Mouse (Mus musculus) intestine, embryonic 14.5 days (tissue): Measurements from ENCODE around the gene Gm21854. TPM values are rescaled to one million over a fixed set of nuclear protein-coding genes. Genes with fewer than 3 reads are reported as not detected.
"Not testable (repeated sequence)": the region's sequence is repeated elsewhere in the genome, so short reads cannot be mapped to it uniquely, and the experiment has no call there.

ENCODE experiments used
- ATAC-seq: fragments of 200-750 bp; cut with Nextera tagmentation; replicated peaks from 2 replicates; pipeline ENCODE4 v1.8.0; 2017; ENCODE audit warnings: low read depth, moderate number of reproducible peaks, moderate TSS enrichment, moderate library complexity; ENCODE audit not compliant: low FRiP score, low TSS enrichment
- DNase-seq: peaks from one replicate; pipeline ENCODE4 v3.0.0-alpha.2; 2018; ENCODE audit warnings: low spot score
- H3K27ac ChIP-seq: fragments of 300-500 bp; sonication (generic); 2 replicates; pipeline ENCODE4 v1.5.1; 2014; ENCODE audit warnings: low read depth, mild to moderate bottlenecking, control low read depth
- H3K27me3 ChIP-seq: fragments of 300-500 bp; sonication (generic); replicated peaks from 2 replicates; pipeline ENCODE4 v1.6.1; 2014; ENCODE audit warnings: low read length, control low read depth; ENCODE audit not compliant: control insufficient read depth, insufficient read depth
- H3K36me3 ChIP-seq: fragments of 300-500 bp; sonication (generic); 2 replicates; pipeline ENCODE4 v1.6.1; 2014; ENCODE audit warnings: low read length, control low read depth; ENCODE audit not compliant: control insufficient read depth, insufficient read depth
- H3K4me1 ChIP-seq: fragments of 300-500 bp; sonication (generic); replicated peaks from 2 replicates; pipeline ENCODE4 v1.6.1; 2014; ENCODE audit warnings: low read length, control low read depth, mixed read lengths; ENCODE audit not compliant: control insufficient read depth, insufficient read depth
- H3K4me2 ChIP-seq: fragments of 300-500 bp; sonication (generic); 2 replicates; pipeline ENCODE4 v1.6.1; 2014; ENCODE audit warnings: low read length
- H3K4me3 ChIP-seq: fragments of 300-500 bp; sonication (generic); 2 replicates; pipeline ENCODE4 v1.5.1; 2014; ENCODE audit warnings: low read depth, low read length, control low read depth, mixed read lengths
- H3K9ac ChIP-seq: fragments of 300-500 bp; sonication (generic); 2 replicates; pipeline ENCODE4 v1.6.1; 2014; ENCODE audit warnings: mild to moderate bottlenecking, low read length
- H3K9me3 ChIP-seq: fragments of 300-500 bp; sonication (generic); 2 replicates; pipeline ENCODE4 v1.6.1; 2016; ENCODE audit warnings: low read length, control low read depth; ENCODE audit not compliant: control insufficient read depth
- polyA plus RNA-seq: library from polyadenylated mRNA; unstranded; fragments of >200 nt; fragmentation: Nextera tagmentation; extraction: Ambion mirVana; gene quantifications from 2 replicates; pipeline ENCODE4 v1.2.1, GENCODE M21; 2014

Gm21854 gene
- polyA plus RNA-seq, result not detected in 2 replicates

DNA sequence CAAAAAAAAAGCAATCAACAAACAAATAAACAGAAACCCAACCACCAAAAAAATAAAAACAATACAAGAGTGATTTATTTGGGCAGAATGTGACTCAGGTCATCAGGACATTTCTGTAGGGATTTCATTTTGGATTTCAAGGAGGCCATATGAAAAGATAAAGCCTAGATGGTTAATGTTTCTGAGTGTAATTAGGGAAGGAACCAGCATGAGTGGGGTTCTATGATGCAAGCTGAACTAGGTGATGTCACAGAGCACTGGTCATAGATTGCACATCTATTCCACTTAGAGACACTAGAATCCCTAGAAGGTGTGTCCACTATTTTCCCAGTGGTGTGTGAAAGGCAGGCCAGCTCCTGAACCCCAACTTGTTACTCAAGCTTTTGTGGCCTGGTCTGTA lies at the start of gene Gm21854:
Gene Gm21854, plus strand, starts transcription at position 301 of the 400 bp plus-strand sequence.
- H3K4me2 ChIP-seq, H3K9ac ChIP-seq, H3K36me3 ChIP-seq, H3K27ac ChIP-seq, H3K27me3 ChIP-seq, H3K9me3 ChIP-seq, DNase-seq, H3K4me3 ChIP-seq, H3K4me1 ChIP-seq, ATAC-seq: not testable (repeated sequence)

Other genes with a start within 250 kb of the Gm21854 start
- gene Gm20914, start 69.0 kb downstream of the Gm21854 start, polyA plus RNA-seq, result not detected in 2 replicates
- not detected in 2 replicates for gene Gm28171, start 136.4 kb downstream of the Gm21854 start, polyA plus RNA-seq